Mouse (Mus musculus): ENCODE measurements around the gene Hmgn1. TPM values are rescaled to one million over a fixed set of nuclear protein-coding genes. Genes with fewer than 3 reads are reported as not detected.

The Hmgn1 gene
- total and polyA plus RNA-seq, 3 experiments, result 184 to 273 (median 238) TPM

DNA sequence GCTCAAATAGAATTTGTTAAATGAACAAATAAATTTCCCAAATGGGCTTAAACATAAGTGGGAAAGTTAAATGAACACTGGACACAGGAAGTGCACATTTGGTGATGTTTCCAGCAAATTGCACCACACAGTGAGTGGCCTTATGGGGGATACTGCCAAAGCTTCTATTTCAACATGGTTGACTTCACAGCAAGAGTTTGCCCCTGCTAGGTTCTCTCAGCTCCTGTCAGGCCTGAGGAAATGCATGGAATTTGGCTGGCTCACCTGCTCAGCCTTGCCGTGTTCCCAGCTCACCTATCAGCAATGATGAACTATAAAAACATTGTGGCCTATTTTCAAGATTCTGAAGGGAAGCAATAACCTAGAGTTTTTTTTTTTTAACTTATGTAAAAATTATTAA, 33.4 kb upstream of the Hmgn1 start:
- ATAC-seq (ENCODE audit: extremely low read depth, insufficient number of reproducible peaks, low FRiP score, poor library complexity, severe bottlenecking) (no peak), DNase-seq (ENCODE audit: low spot score) (no peak)
- Histone ChIP-seq H3K4me3 (ENCODE audit: low read depth, low read length) (no peak overlapping the region), H3K36me3 (replicated peaks) (peaks cover 44% of the 10 kb centered on the region), H3K9me3 (replicated peaks) (peaks cover 8% of the 10 kb centered on the region), H3K27me3 (ENCODE audit: insufficient read depth, low read length) (no peaks in the 10 kb centered on the region), H3K4me1 (ENCODE audit: insufficient read depth, low read depth, low read length) (no peaks in the 10 kb centered on the region)
- no peak for TF ChIP-seq POLR2AphosphoS5 (IDR thresholded peaks at IDR 0.05; ENCODE audit: insufficient replicate concordance, low read depth, low read length)
- no peak for TF ChIP-seq CTCF (IDR thresholded peaks at IDR 0.05; ENCODE audit: low read depth, low read length)
- TF ChIP-seq GATA2 (IDR thresholded peaks at IDR 0.05; ENCODE audit: borderline replicate concordance, low read depth, low read length), result no peak
- TF ChIP-seq TAL1 (conservative IDR thresholded peaks at IDR 0.05; ENCODE audit: low read depth, low read length), result no peak
- no peak for TF ChIP-seq GATA1 (IDR thresholded peaks at IDR 0.05; ENCODE audit: borderline replicate concordance, low read length)

- Histone ChIP-seq H3K36me3 (replicated peaks) (peaks cover 55% of the 10 kb centered on the region), H3K4me3 (ENCODE audit: low read depth, low read length) (no peak overlapping the region), H3K27me3 (ENCODE audit: insufficient read depth, low read length) (no peaks in the 10 kb centered on the region), H3K9me3 (replicated peaks) (peaks cover 8% of the 10 kb centered on the region), H3K4me1 (ENCODE audit: insufficient read depth, low read depth, low read length) (no peaks in the 10 kb centered on the region)
- ATAC-seq (ENCODE audit: extremely low read depth, insufficient number of reproducible peaks, low FRiP score, poor library complexity, severe bottlenecking), result no peak
- DNase-seq (ENCODE audit: low spot score), result no peak
- no peak for TF ChIP-seq CTCF (IDR thresholded peaks at IDR 0.05; ENCODE audit: low read depth, low read length)
- no peak for TF ChIP-seq GATA2 (IDR thresholded peaks at IDR 0.05; ENCODE audit: borderline replicate concordance, low read depth, low read length)
- TF ChIP-seq GATA1 (IDR thresholded peaks at IDR 0.05; ENCODE audit: borderline replicate concordance, low read length), result no peak
- no peak for TF ChIP-seq POLR2AphosphoS5 (IDR thresholded peaks at IDR 0.05; ENCODE audit: insufficient replicate concordance, low read depth, low read length)
- no peak for TF ChIP-seq TAL1 (conservative IDR thresholded peaks at IDR 0.05; ENCODE audit: low read depth, low read length)
Measured at GRCm38 (mm10) chr16:96159794-96160346, 32.3 kb upstream of the Hmgn1 start.

GRCm38 (mm10) chr16:96159091-96159731, 31.7 kb upstream of the Hmgn1 start:
- no peak for TF ChIP-seq GATA2 (IDR thresholded peaks at IDR 0.05; ENCODE audit: borderline replicate concordance, low read depth, low read length)
- H3K36me3 ChIP-seq (replicated peaks), result peaks cover 61% of the 10 kb centered on the region
- H3K27me3 ChIP-seq (ENCODE audit: insufficient read depth, low read length), result no peaks in the 10 kb centered on the region
- H3K4me1 ChIP-seq (ENCODE audit: insufficient read depth, low read depth, low read length), result no peaks in the 10 kb centered on the region
- DNase-seq (ENCODE audit: low spot score) (no peak), ATAC-seq (ENCODE audit: extremely low read depth, insufficient number of reproducible peaks, low FRiP score, poor library complexity, severe bottlenecking) (no peak)
- H3K4me3 ChIP-seq (ENCODE audit: low read depth, low read length), result no peak overlapping the region
- peaks cover 8% of the 10 kb centered on the region for H3K9me3 ChIP-seq (replicated peaks)

GRCm38 (mm10) chr16:96158511-96159080, 31.1 kb upstream of the Hmgn1 start:
- DNase-seq (ENCODE audit: low spot score), result no peak
- TF ChIP-seq GATA1 (IDR thresholded peaks at IDR 0.05; ENCODE audit: borderline replicate concordance, low read length) (no peak), TAL1 (conservative IDR thresholded peaks at IDR 0.05; ENCODE audit: low read depth, low read length) (no peak)
- Histone ChIP-seq H3K27me3 (ENCODE audit: insufficient read depth, low read length) (no peaks in the 10 kb centered on the region), H3K4me1 (ENCODE audit: insufficient read depth, low read depth, low read length) (no peaks in the 10 kb centered on the region), H3K4me3 (ENCODE audit: low read depth, low read length) (no peak overlapping the region), H3K9me3 (replicated peaks) (peaks cover 8% of the 10 kb centered on the region), H3K36me3 (replicated peaks) (peaks cover 68% of the 10 kb centered on the region)
- ATAC-seq (ENCODE audit: extremely low read depth, insufficient number of reproducible peaks, low FRiP score, poor library complexity, severe bottlenecking), result no peak

DNA sequence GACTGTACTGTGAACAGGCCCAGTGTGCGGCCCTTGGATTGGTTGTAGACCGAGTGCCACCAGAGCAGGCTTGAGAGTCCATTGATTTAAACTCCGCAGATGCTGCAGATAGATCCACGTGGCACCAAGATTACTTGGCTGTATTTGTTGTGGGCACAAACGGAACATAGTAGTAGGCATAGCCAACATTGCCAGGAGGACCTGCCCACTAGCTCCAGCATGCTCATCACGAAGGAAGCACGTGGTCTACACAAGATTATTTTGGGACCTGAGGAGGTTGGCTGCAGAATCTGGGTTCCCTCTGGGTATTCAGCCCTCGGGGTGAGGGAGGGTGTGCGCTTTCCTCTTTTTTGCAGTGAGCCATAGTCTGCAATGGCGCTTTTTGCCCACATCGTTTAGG, 29.6 kb upstream of the Hmgn1 start:
- TF ChIP-seq GATA2 (IDR thresholded peaks at IDR 0.05; ENCODE audit: borderline replicate concordance, low read depth, low read length), result no peak
- TF ChIP-seq POLR2AphosphoS5 (IDR thresholded peaks at IDR 0.05; ENCODE audit: insufficient replicate concordance, low read depth, low read length), result no peak
- no peak for TF ChIP-seq CTCF (IDR thresholded peaks at IDR 0.05; ENCODE audit: low read depth, low read length)
- no peak for TF ChIP-seq TAL1 (conservative IDR thresholded peaks at IDR 0.05; ENCODE audit: low read depth, low read length)
- no peak for TF ChIP-seq GATA1 (IDR thresholded peaks at IDR 0.05; ENCODE audit: borderline replicate concordance, low read length)
- no peak overlapping the region for H3K4me3 ChIP-seq (ENCODE audit: low read depth, low read length)
- DNase-seq (ENCODE audit: low spot score) (no peak), ATAC-seq (ENCODE audit: extremely low read depth, insufficient number of reproducible peaks, low FRiP score, poor library complexity, severe bottlenecking) (no peak)
- H3K27me3 ChIP-seq (ENCODE audit: insufficient read depth, low read length), result no peaks in the 10 kb centered on the region
- peaks cover 8% of the 10 kb centered on the region for H3K9me3 ChIP-seq (replicated peaks)
- no peaks in the 10 kb centered on the region for H3K4me1 ChIP-seq (ENCODE audit: insufficient read depth, low read depth, low read length)
- peaks cover 82% of the 10 kb centered on the region for H3K36me3 ChIP-seq (replicated peaks)

DNA sequence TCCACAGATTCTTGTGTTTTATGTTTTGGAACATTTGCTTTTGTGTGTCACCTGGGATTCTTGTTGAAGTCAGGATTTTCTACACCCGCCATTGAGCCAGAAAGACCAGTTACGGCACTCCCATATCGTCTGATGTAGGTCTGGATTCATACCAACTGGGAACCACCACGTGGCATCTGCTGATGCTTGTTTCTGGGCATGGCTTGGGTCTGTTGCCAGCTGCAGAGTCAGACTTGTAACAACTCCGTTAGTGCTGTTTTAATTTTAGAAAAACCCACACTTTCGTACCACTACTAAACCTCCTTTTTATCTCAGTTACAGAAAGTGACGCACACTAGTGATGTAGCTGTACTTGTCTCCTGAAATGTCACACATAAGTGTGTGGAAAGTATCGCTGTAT, 28.5 kb upstream of the Hmgn1 start:
- Histone ChIP-seq H3K4me1 (ENCODE audit: insufficient read depth, low read depth, low read length) (peaks cover 6% of the 10 kb centered on the region; the same call in 1 of the 2 replicates), H3K36me3 (replicated peaks) (peaks cover 90% of the 10 kb centered on the region), H3K4me3 (ENCODE audit: low read depth, low read length) (no peak overlapping the region), H3K9me3 (replicated peaks) (peaks cover 8% of the 10 kb centered on the region), H3K27me3 (ENCODE audit: insufficient read depth, low read length) (no peaks in the 10 kb centered on the region)
- TF ChIP-seq GATA2 (IDR thresholded peaks at IDR 0.05; ENCODE audit: borderline replicate concordance, low read depth, low read length), result no peak
- TF ChIP-seq POLR2AphosphoS5 (IDR thresholded peaks at IDR 0.05; ENCODE audit: insufficient replicate concordance, low read depth, low read length), result no peak
- no peak for TF ChIP-seq TAL1 (conservative IDR thresholded peaks at IDR 0.05; ENCODE audit: low read depth, low read length)
- no peak for TF ChIP-seq CTCF (IDR thresholded peaks at IDR 0.05; ENCODE audit: low read depth, low read length)
- TF ChIP-seq GATA1 (IDR thresholded peaks at IDR 0.05; ENCODE audit: borderline replicate concordance, low read length), result no peak
- DNase-seq (ENCODE audit: low spot score) (no peak), ATAC-seq (ENCODE audit: extremely low read depth, insufficient number of reproducible peaks, low FRiP score, poor library complexity, severe bottlenecking) (no peak)
